Mouse (Mus musculus): Measurements from ENCODE around the gene Susd1.

Susd1 gene

GRCm38 (mm10) chr4:59437990-59438854 is at the start of gene Susd1:
Gene Susd1 (minus strand): TSS chr4:59438633.
- peak; percentile 39 for DNase-seq

- no peak for DNase-seq
Observed at GRCm38 (mm10) chr4:59471306-59471705, 32.9 kb upstream of the Susd1 start.

- DNase-seq = no peak
Observed at GRCm38 (mm10) chr4:59465449-59465848, 27.0 kb upstream of the Susd1 start.

- no peak for DNase-seq
Observed at GRCm38 (mm10) chr4:59464661-59465060, 26.2 kb upstream of the Susd1 start.

- peak; percentile 88 for DNase-seq
Observed at GRCm38 (mm10) chr4:59462494-59462893, 24.1 kb upstream of the Susd1 start.

GRCm38 (mm10) chr4:59461116-59461727 is 22.8 kb upstream of the Susd1 start:
- DNase-seq = no peak

- peak; percentile 33 for DNase-seq
Observed at GRCm38 (mm10) chr4:59459216-59459955, 21.0 kb upstream of the Susd1 start.

- DNase-seq = no peak
Observed at GRCm38 (mm10) chr4:59457941-59458340, 19.5 kb upstream of the Susd1 start.

- DNase-seq = no peak
Observed at GRCm38 (mm10) chr4:59457091-59457490, 18.7 kb upstream of the Susd1 start.

GRCm38 (mm10) chr4:59455465-59455864 is 17.0 kb upstream of the Susd1 start:
- DNase-seq = no peak

GRCm38 (mm10) chr4:59454046-59454445 is 15.6 kb upstream of the Susd1 start:
- no peak for DNase-seq

GRCm38 (mm10) chr4:59452503-59452933 is 14.1 kb upstream of the Susd1 start:
- no peak for DNase-seq

- DNase-seq = no peak
Observed at GRCm38 (mm10) chr4:59450906-59451305, 12.5 kb upstream of the Susd1 start.

GRCm38 (mm10) chr4:59450234-59450854 is 11.9 kb upstream of the Susd1 start:
- DNase-seq = no peak

GRCm38 (mm10) chr4:59447296-59447695 is 8.9 kb upstream of the Susd1 start:
- no peak for DNase-seq

- no peak for DNase-seq
Observed at GRCm38 (mm10) chr4:59445516-59445915, 7.1 kb upstream of the Susd1 start.

- DNase-seq = no peak
Observed at GRCm38 (mm10) chr4:59444994-59445393, 6.6 kb upstream of the Susd1 start.

GRCm38 (mm10) chr4:59444085-59444484 is 5.7 kb upstream of the Susd1 start:
- DNase-seq = no peak

- no peak for DNase-seq
Observed at GRCm38 (mm10) chr4:59441265-59441664, 2.8 kb upstream of the Susd1 start.

GRCm38 (mm10) chr4:59439960-59440359 is 1.5 kb upstream of the Susd1 start:
- DNase-seq = peak; percentile 9

GRCm38 (mm10) chr4:59439041-59439440 is 608 bp upstream of the Susd1 start:
- no peak for DNase-seq

- no peak for DNase-seq
Observed at GRCm38 (mm10) chr4:59435951-59436350, 2.5 kb downstream of the Susd1 start.

GRCm38 (mm10) chr4:59434039-59434438 is 4.4 kb downstream of the Susd1 start:
- no peak for DNase-seq
